Mouse (Mus musculus) heart, postnatal 0 days (tissue): ENCODE measurements around the gene Ano3. TPM values are rescaled to one million over a fixed set of nuclear protein-coding genes. Genes with fewer than 3 reads are reported as not detected.

Experiments
- ATAC-seq: fragments of 200-750 bp; cut with Nextera tagmentation; 2 replicates; pipeline ENCODE4 v1.8.0; 2017; ENCODE audit warnings: low read depth, moderate number of reproducible peaks, moderate library complexity; ENCODE audit not compliant: insufficient read depth
- DNase-seq: peaks from one replicate; pipeline ENCODE4 v3.0.0-alpha.2; 2016; ENCODE audit warnings: low spot score
- H3K27ac ChIP-seq: fragments of 300-500 bp; sonication (generic); 2 replicates; pipeline ENCODE4 v1.5.1; 2014; ENCODE audit warnings: low read depth, mild to moderate bottlenecking
- H3K27me3 ChIP-seq: fragments of 300-500 bp; sonication (generic); 2 replicates; pipeline ENCODE4 v1.6.1; 2014; ENCODE audit warnings: low read length, mixed read lengths; ENCODE audit not compliant: control insufficient read depth, insufficient read depth
- H3K36me3 ChIP-seq: fragments of 300-500 bp; sonication (generic); replicated peaks from 2 replicates; pipeline ENCODE4 v1.6.1; 2014; ENCODE audit warnings: low read length, mixed read lengths; ENCODE audit not compliant: control insufficient read depth, insufficient read depth
- H3K4me1 ChIP-seq: fragments of 300-500 bp; sonication (generic); 2 replicates; pipeline ENCODE4 v1.6.1; 2014; ENCODE audit warnings: antibody characterized with exemption; ENCODE audit not compliant: control insufficient read depth, insufficient read depth
- H3K4me2 ChIP-seq: fragments of 300-500 bp; sonication (generic); 2 replicates; pipeline ENCODE4 v1.6.1; 2014; ENCODE audit warnings: low read depth, mild to moderate bottlenecking, low read length, moderate library complexity
- H3K4me3 ChIP-seq: fragments of 300-500 bp; sonication (generic); 2 replicates; pipeline ENCODE4 v1.5.1; 2014; ENCODE audit warnings: low read depth, low read length
- H3K9ac ChIP-seq: fragments of 300-500 bp; sonication (generic); replicated peaks from 2 replicates; pipeline ENCODE4 v1.6.1; 2014; ENCODE audit warnings: low read depth, low read length, mixed read lengths
- H3K9me3 ChIP-seq: fragments of 300-500 bp; sonication (generic); replicated peaks from 2 replicates; pipeline ENCODE4 v1.6.1; 2016; ENCODE audit warnings: low read length; ENCODE audit not compliant: control insufficient read depth
- CTCF ChIP-seq: IDR thresholded peaks from 2 replicates; pipeline ENCODE4 v1.5.1; 2016; ENCODE audit warnings: antibody characterized with exemption, control low read depth, low read depth
- EP300 ChIP-seq: IDR thresholded peaks from 2 replicates; pipeline ENCODE4 v1.6.1; 2016; ENCODE audit warnings: antibody characterized with exemption, low read depth
- WGBS: fragments of 180-500 bp; shearing (Covaris S2); extraction: QIAGEN DNeasy Blood & Tissue Kit; methylation state at CpG from one replicate; pipeline ENCODE4 v1.1.7; 2014; 5-methylcytosine and 5-hydroxymethylcytosine counted together
- polyA plus RNA-seq: library from polyadenylated mRNA; unstranded; fragments of >200 nt; fragmentation: Nextera tagmentation; extraction: Ambion mirVana; gene quantifications from 2 replicates; pipeline ENCODE4 v1.2.1, GENCODE M21; 2015
- total RNA-seq: library from RNA; depleted of rRNA; stranded (reverse); fragments of >200 nt; gene quantifications from 2 replicates; pipeline ENCODE4 v1.2.3, GENCODE M21; 2014; ENCODE audit warnings: low replicate concordance

Gene Ano3
- total and polyA plus RNA-seq, 2 experiments from 2014 or later: 0.18 TPM; not detected in 1

DNA sequence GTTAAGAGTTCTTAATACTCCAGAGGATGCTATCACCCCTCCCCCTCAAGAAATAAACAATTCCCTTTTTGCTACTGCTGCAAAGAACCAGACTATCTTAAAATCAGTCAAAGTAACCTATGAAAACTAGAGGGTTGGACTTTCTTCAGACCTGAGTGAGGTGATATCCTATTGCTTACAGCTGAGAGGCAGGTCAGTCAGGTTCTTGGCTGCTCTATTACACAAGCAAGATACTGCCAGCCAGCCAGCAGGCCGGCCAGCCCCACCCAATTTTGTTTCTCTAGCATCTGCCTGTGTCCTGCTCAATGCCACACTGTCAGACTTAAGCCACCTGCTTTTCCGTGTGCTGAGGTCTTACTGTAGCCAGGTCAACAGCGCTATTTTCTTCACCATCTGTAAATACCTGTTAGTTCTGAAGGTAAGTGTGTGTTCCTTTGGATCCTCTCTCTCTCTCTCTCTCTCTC is 229.4 kb downstream of the Ano3 start, which contains the start of gene Muc15:
Muc15 (plus strand) TSS at position 51 of the 464 bp plus-strand sequence.
- ATAC-seq: no peak
- no peak within 1 kb of the TSS for H3K4me2 ChIP-seq
- no peaks in the 10 kb centered on the region for H3K27me3 ChIP-seq
- H3K9ac ChIP-seq: no peak within 1 kb of the TSS
- TF ChIP-seq CTCF: no peak
- no peak for TF ChIP-seq EP300
- no peaks in the 10 kb centered on the region for H3K4me1 ChIP-seq
- H3K4me3 ChIP-seq: no peak within 1 kb of the TSS
- no peak within 1 kb of the TSS for H3K27ac ChIP-seq
- no peaks in the 10 kb centered on the region for H3K36me3 ChIP-seq
- DNase-seq: no peak
- WGBS: 54% methylated on average over 3 of the region's 3 CpGs
- H3K9me3 ChIP-seq: no peaks in the 10 kb centered on the region

DNA sequence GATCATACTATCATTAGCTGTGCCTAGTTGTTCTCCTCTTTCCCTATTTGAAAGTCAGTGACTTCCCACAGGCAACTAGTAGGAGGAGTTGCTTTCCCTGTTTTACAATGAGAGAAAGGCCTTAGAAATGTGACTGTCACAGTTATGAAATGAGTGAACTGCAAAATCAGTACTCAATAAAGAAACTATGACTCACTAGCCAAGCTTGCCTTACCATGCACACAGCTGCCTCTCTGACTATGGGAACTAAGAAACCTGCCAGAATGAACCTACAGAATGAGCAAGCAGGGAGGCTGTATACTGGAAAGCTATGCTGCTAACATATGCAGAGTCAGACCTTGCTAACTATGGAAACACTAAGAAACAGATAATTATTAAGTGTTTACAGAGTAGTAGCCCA is 231.7 kb downstream of the Ano3 start:
- Histone ChIP-seq H3K9ac (no peak overlapping the region), H3K27ac (no peak overlapping the region), H3K4me1 (no peaks in the 10 kb centered on the region), H3K4me2 (no peak overlapping the region), H3K9me3 (no peaks in the 10 kb centered on the region), H3K4me3 (no peak overlapping the region), H3K27me3 (no peaks in the 10 kb centered on the region), H3K36me3 (no peaks in the 10 kb centered on the region)
- DNase-seq (no peak), ATAC-seq (no peak)
- TF ChIP-seq EP300: no peak
- no peak for TF ChIP-seq CTCF

DNA sequence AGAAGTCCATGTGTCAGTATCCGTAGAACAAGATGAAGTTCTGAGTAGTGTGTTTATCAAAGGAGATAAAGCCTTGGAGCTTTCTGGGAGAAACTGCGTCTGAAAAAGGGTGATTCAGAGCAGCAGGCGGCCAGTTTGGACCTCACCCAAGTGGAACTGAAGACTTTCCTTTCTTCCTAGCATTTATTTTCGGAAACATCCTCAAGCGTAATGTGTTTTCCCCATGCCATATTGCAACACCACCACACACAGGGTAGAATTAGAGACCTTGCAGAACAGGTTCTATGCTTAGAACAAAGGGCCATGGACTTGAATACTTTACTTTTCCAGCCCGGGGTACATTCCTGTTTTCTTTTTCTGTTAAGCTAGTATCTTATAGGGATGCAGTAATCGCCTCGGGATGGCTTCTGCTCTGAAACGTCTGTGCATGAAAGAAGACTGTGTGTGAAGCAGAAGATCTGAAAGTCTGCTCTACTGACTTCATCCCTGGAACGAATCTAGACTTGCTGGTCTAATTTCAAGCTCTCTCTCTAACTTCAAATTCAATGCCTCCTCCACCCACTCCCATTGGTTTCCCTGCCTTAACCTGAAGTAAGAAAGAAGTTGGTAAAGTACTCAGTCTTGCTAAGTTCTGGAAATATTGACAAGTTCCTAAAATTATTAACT is 240.5 kb downstream of the Ano3 start:
- no peaks in the 10 kb centered on the region; the same call in 1 of the 2 replicates for H3K4me1 ChIP-seq
- peak; percentile 69 for DNase-seq
- no peak overlapping the region for H3K27ac ChIP-seq
- no peak overlapping the region for H3K9ac ChIP-seq
- ATAC-seq: no peak
- WGBS: 42% methylated on average over 10 of the region's 10 CpGs
- no peaks in the 10 kb centered on the region for H3K27me3 ChIP-seq
- peak overlapping the region; percentile 3; the same call in 1 of the 2 replicates for H3K4me2 ChIP-seq
- no peaks in the 10 kb centered on the region for H3K9me3 ChIP-seq
- no peak overlapping the region for H3K4me3 ChIP-seq
- H3K36me3 ChIP-seq: no peaks in the 10 kb centered on the region
- TF ChIP-seq EP300 (no peak), CTCF (no peak)

DNA sequence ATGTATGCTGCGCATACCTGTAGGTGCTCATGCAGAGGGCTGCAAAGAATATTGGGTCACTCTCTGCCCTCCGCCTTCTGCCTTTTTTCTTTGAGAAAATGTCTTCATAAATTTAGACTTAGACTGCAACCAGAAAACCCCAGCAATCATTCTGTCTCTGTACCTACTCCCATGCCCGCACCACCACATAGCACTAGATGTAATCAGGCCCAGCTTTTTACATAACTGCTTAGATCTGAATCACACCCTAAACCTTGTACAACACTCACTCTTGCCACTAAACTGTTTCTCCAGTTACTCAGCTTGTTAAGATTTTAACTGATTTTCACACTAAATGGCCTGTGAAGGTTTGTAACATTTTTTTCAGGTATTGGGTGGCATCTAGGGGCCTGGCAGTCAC is 241.3 kb downstream of the Ano3 start:
- H3K4me3 ChIP-seq: no peak overlapping the region
- TF ChIP-seq EP300 (no peak), CTCF (no peak)
- H3K4me1 ChIP-seq: no peaks in the 10 kb centered on the region; the same call in 1 of the 2 replicates
- no peak overlapping the region for H3K27ac ChIP-seq
- H3K4me2 ChIP-seq: no peak overlapping the region
- H3K9ac ChIP-seq: no peak overlapping the region
- H3K36me3 ChIP-seq: no peaks in the 10 kb centered on the region
- no peaks in the 10 kb centered on the region for H3K27me3 ChIP-seq
- 89% methylated on average over 3 of the region's 3 CpGs for WGBS
- DNase-seq: no peak
- ATAC-seq: no peak
- H3K9me3 ChIP-seq: no peaks in the 10 kb centered on the region

GRCm38 (mm10) chr2:110671071-110671624 is 279.6 kb downstream of the Ano3 start:
- no peaks in the 10 kb centered on the region for H3K36me3 ChIP-seq
- TF ChIP-seq CTCF (no peak), EP300 (no peak)
- H3K9me3 ChIP-seq: no peaks in the 10 kb centered on the region
- no peak overlapping the region for H3K27ac ChIP-seq
- DNase-seq (no peak), ATAC-seq (no peak)
- H3K4me3 ChIP-seq: no peak overlapping the region
- no peaks in the 10 kb centered on the region for H3K27me3 ChIP-seq
- WGBS: 44% methylated on average over 2 of the region's 2 CpGs
- peaks cover 11% of the 10 kb centered on the region for H3K4me1 ChIP-seq
- no peak overlapping the region for H3K9ac ChIP-seq
- no peak overlapping the region for H3K4me2 ChIP-seq
